Mouse (Mus musculus) layer of hippocampus, postnatal 36 days (tissue): ENCODE data around the gene Kcnip2. TPM values are rescaled to one million over a fixed set of nuclear protein-coding genes. Genes with fewer than 3 reads are reported as not detected.
A peak's percentile ranks its signal among the peaks of the same experiment; 100 is the strongest.

Source experiments
- DNase-seq, 2 experiments: peaks; one replicate each; pipeline ENCODE4 v3.0.0; 2022
- total RNA-seq, 2 experiments: library from RNA; stranded (reverse); gene quantifications; 2 replicates each; pipeline ENCODE4 v1.2.3; 2021

The Kcnip2 gene
- total RNA-seq, 2 experiments from 2014 or later: 228 to 229 TPM

DNA sequence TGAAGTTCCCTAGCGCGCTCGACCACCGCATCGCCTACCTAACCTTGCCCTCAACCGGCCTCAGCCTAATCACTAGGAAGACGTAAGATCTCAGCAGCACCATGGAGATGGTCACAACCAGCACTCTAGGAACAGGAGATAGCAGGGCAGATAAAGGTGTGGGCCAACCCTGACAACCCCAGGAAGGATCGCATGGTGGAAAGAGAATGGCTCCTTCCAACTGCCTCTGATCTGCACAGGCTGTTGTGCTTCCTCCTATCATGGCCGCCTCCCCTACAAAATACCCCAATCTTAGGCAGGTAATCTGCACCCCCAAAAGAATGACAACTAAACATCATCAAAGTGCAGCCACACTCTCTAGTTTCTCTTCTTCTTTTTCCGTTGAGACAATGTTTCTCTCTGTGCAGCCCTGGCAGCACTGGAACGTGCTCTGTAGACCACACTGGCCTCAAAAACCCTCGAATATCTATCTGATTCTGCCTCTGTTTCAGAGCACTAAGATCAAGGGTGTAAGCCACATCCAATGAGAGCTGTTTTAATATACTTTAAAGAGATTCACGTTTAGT is 35.4 kb downstream of the Kcnip2 start:
- DNase-seq: no peak

DNA sequence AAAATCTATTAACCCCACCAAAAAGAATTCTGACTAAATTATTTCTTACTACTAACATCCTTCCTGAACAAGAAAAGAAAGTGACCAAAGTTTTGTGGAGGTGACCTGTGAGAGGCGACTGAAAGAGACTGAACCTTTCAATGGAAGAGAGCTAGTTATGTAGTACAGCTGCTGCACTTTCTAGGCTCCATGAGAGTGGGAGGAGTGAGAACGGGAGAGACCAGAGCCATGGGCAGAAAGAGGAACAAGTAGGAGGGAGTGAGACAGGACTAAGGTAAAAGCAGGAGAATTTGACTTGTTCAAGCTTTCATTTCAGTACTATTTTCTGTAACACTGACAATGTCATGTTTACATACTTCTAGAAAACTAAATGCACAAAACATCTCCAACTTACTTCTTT is 40.4 kb downstream of the Kcnip2 start:
- no peak for DNase-seq

DNA sequence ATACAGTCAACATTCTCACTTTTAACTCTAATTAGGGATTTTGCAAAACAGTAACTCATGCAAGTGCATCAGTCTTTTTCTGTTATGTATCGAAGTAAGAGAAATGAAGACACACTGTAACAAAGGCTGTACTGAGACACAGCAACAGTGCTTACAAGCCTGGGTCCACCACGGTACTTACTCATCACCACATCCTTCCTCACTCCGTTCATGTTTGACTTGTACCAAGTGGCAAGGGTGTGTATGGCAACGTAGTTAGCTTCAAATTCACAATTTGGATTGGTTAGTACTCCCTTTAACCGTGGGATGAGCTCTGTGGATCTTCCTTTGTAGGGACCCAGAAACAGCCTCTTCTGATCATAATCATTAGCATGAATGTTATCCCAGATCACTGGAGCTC is 44.4 kb downstream of the Kcnip2 start:
- DNase-seq: no peak

DNA sequence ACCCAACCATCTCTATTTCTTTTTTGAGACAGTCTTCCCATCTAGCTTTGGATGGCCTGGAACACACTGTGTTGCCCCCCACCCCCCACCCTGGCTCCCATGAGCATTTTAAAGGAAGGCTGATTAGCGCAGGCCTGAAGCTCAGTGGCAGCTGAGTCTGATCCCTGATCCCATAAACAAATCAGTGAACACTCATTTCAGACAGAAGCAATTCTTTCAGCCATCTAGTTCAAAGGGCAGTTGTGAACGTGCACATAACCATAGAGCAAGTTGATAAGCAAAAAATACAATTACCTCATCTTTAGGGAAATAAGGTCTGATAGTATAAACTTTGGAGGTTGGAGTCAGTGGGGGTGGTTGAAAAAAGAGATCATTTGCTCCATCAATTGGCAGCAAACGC is 55.1 kb downstream of the Kcnip2 start:
- no peak for DNase-seq

DNA sequence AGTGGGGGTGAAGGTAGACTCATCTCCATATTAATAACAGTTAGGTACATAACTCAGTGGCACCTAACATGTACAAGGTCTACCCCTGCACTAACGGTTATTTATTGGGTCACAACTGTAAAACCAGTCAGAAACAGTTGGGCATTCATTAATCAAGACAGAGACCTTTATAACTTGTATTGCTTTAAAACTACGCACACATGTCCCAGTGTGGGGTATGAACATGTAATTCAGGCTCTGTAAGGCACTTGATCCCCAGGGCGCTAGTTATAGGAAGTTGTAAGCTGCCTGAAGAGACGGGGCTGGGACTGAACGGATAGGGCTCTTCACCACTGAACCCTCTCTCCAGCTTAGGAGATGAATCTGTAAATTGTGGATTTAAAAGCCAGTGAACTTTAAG is 57.2 kb downstream of the Kcnip2 start:
- DNase-seq: no peak

DNA sequence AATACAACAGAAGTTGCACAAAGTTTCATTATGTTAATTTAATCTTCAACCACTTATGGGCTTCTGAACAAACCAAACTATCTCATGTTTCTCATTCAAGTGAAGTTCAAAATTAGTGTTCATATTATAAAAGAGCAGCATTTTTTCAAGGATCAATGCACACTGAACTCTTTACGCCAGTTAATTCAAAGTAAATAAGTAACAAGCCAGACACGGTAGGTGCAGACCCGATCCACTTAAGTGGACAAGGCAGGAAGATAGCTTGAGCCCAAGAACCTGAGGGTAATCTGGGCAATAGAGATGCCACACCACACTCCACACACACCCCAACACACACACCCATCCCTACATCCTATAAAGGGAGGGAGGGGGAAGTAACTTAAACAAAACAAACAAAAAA is 62.3 kb downstream of the Kcnip2 start:
- DNase-seq: no peak

DNA sequence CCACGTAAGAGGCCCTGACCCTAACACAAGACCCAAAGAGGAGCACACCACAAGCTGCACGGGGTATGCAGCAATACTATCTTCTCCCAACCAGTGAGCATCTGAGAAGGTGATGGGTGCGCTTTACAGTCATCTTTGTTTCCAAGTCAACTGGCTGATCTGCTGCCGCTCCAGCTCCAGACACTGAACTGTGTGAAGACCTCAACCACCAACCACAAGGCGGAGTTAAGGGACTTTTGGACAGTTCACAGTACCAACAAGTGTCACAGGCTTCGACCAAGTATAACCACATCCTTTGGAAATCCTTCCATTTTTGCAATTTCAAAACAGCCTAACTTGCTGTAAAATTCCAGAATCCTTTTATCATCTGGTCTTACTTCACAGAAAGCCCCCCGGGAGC is 64.0 kb downstream of the Kcnip2 start:
- no peak for DNase-seq

DNA sequence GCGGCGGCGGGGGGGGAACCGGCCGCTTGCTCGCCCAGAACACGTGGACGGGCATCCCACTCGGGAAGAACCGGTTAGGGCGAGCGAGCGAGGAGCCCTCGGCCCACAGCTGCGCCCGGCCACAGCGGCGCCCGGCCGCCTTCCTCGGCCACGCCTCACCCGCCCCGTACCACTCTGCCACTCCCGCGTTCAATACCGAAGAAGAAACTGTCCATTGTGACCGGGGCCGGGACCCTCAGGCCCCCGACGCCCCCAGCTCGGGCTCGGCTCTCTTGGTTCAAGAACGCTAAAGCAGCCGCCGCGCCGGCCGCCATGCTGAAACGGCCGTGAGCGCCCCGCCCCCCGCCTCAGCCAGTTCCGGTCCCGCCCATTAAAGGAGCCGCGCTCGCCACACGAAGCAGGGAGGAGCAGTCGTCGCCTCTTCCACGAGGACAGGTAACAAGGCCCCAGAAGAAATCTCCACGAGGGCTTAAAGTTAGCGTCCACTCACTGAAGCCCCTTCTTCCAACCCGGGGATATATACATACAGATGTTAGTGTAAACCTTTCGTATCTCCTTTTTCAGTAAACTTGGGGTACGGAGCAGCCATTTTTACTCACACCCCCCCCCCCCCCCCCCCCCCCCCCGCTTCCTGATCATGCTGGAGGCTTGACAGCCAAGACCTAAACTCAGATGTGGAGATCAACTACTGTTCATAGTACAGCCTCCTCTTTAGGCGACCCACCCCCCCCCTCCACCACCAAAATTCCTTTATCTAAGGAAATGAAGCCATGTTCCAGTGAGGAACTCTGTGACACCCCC is 66.4 kb downstream of the Kcnip2 start, which contains the start of gene Npm3:
Gene Npm3 (minus strand): TSS at position 349 of the 801 bp plus-strand sequence.
- DNase-seq: peak; percentile 73 to 75

DNA sequence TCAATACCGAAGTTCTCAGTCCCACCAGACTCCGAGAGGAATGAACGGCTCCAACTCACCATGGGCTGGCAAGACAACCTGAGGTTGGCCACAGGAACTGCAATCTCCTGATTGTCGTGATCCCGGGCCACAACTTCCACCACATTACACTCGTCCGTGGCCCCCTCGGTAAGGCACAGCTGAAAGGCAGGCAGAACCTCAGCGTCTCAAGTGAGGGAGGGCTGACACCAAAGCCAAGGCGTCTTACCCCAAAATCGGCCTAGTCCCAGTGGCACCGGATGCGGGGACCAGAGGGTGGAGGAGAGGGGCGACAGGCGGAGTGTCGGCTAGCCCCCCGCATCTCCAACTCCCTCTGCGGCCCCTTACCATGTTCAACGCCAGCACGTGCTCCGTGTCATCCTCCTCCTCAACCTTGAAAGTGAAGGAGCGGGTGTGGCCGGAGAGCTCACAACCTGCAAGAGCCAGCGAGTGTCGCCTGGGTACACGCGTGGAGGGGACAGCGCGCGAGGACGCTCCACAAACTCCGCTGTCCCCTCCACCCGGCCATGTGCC is 67.1 kb downstream of the Kcnip2 start:
- DNase-seq: no peak

DNA sequence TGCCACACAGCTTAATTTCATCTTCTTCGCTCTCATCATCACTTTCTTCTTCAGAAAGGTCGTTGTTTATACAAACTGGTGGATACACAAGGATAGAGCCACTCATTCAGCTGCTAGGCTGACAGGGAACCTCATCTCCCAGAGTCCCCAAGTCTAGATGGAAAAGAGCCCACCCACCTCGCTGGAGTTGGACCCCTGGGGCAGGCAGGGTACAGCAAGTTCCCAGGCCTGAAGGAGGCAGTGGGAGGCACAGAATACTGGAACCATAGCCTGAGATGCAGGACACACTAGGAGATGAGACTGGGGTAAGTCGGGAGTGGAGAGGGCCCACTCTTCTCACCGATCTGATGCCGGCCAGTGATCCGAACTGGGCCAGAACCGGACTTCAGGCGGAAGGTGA is 67.7 kb downstream of the Kcnip2 start:
- no peak for DNase-seq

DNA sequence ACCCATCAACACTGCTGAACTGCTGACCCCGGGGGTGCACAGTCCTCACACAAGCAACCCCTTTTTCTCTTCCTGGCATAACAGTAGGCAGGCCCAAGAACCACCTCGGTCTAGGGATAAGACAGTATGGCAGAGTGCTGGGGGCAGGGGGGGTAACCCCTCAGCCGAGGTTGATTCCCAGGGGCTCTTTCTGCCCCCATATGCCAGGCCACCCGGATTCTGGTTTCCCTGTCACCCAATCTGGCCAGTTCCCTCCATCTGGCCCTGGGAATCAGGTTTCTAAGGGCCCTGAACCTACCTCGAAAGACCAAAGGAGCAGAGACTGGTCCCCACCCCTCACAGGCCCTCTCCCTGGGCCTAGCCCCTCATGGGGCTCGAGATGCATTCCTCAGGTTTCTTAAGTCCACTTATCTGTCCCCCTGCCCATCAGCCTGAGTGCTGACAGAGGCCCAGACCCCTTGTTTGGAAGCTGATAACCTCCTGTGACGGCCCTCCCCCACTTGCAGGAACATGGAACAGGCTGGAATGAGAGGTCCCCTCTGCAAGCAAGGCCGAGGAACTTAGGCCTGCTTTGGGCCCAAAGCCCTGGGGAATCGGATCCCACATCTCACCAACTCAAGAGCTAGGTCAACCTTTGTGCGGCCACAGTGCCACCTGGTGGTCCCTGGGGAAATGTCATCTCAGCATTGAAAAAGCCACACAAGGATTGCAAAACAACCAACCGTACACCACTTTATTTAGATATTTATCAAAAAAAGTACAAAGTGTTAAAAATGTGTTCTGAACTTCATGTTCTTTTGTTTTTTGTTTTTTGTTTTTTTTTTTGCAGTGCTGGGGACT is 68.6 kb downstream of the Kcnip2 start:
- DNase-seq: peak; percentile 81 to 85

DNA sequence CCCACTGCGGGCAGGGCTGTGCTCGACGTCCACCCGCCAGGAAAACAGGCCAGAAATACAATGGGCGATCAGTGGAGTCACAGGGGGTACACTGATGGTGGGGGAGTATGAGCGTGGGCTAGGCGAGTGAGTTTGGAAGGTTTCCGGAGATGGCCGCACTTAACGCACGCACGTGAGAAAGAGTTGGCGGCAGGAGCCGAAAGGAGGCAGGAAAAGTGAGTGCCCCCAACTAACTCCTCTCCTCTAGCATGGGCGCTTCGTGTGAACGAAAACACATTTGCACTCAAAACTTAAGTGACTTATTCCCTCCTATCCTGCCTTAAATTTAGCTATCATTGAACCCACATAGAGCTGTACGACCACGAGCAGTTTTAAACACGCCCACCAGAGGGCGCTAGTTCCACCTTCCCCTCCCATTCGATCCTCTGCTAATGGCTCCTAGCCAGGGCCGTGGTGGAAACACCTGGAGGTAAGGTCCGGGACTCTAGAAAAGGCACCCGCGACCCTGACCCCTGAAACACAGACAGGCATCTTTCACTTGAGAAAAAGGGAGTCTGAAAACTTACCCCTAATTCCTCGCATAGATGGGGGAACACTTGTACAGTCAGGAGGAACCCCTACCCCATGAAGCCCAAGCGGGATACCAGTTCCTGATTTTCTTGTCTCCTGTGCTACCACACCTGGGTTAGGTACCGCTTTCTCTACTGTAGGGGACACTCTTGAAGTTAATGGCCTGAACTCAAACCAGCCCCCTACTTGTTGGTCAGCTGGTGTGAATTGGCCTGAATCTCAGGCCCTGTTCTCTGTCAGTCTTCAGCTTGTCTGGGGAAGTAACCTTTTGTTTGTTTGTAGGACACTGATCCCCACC is 69.5 kb downstream of the Kcnip2 start:
- peak; percentile 63 to 70 for DNase-seq

DNA sequence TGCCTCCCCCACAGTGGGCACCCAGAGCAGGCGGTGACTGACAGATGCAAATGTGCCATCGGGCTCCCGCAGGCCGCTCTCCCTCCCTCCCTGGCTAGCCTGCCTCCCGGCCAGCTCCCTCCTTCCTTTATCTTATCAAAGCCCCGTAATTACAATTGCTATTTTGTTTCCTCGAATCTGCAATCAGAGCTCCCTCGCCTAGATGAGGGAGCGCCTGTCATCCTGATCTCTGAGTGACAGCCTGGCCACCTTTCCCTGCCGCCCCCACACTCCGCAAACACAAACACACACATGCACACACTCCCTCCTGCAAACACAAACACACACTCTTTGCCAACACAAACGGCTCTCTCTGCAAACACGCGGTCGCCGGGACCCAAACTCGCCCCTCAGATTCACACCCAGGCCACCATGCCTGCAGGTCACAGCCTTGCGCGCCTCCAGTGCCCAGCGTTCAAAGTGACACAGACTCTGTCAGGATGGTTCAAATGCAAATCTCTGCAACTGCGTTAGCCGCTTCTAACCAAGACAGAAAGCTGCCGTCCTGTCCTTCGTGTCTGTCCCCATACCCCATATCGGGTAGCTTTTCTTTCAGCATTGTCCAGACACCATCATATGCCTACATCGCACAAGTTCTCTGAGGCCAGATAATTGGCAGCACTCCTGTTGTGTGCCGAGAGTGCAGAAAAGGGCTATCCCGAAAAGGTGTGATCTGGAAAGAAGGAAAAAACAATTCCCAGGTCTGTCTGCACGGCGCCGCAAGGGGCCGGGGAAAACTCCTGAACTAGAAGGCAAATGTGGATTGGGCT is 70.3 kb downstream of the Kcnip2 start:
- DNase-seq: no peak

DNA sequence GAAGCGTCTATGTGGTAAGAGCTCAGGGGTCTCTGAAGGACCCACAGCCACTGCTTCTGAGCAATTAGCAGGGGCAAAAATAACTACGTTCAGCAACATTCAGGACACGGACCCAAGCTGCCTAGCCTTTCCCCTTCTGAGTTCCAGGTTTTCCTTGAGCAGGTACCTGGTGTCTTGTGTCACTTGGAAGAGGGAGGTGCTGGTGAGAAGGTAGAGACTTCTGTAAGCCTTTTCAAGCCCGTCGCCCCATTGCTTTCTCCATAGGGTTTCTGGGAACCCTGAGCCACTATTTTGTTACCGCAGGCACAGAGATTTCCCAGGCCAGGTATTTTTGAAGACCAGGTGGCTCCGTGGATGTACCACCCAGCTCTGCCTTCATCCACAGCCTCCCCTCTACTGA is 72.2 kb downstream of the Kcnip2 start:
- DNase-seq: no peak

DNA sequence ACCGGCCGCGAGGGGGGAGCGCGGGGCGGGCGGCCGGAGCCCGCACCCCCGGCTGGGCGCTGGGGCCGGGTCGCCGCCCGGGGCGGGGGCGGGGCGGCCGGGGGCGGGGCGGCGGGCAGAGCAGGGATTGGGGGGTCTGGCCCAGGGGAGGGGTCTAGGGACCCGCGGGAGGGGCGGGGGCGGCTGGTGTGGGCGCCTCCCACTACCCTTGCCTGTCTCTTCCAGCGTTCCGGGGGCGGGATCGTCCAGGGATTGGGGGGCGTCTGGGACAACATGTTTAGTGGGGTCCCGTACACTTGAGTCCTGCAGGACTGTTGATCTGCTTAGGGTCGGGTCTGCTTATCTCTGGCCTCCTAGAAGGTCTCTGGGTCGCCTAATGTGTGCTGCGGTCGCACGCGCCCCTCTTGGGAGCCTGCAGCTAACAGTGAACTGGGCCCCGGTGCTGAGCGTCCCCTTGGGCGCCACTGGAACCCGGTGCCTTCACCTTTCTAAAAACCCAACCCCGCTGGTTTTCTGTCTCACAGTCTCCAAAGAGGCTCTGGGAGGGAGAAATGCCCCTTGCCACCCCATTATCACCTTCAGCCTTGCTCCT is 72.8 kb downstream of the Kcnip2 start:
- DNase-seq: no peak

DNA sequence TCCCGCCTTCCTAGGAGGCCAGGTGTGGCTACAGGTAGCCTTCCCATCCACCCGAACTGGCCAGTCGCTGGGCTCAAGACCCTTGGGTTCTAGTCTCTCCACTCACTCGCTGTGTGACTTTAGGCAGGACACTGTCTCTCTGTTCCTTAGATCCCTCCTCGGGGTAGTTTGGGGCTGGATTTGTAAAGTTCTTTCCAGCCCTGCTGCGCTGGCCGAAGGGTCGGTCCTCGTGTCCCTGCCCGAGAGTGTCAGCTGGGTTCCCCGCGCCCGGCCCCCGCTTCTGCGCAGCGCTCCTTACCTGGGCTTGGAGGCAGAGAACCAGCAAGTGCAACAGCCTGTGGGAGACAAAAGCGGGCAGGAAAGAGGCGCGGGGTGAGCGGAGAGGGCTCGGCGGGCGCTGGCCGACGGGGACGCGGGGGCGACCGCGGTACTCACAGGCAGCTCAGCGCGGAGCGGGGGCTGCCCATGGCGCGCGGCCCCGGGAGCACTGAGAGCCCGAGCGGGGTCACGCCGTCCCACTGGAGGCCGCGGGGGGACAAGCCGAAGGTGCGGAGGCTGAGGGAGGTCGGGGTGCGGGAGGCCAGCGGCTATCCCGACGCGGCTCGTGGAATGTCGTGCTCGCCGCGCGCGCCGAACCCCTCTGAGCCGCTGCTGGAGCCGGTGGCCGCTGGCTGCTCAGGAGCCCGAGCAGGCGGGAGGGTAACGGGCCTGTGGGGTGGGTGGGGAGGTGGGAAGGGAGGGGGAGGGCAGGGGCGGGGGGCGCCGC is 73.5 kb downstream of the Kcnip2 start, which contains the start of gene Fgf8:
Gene Fgf8 (minus strand): TSS at position 698 of the 766 bp plus-strand sequence.
- no peak for DNase-seq
